Mouse (Mus musculus) left cerebral cortex, postnatal 36 days (tissue): ENCODE results near the gene Wnt1. TPM values are rescaled to one million over a fixed set of nuclear protein-coding genes. Genes with fewer than 3 reads are reported as not detected.

Source experiments
- DNase-seq, 2 experiments: peaks; one replicate each; pipeline ENCODE4 v3.0.0; 2021 to 2022; ENCODE audit warnings: low spot score in 2 of 2, mixed read lengths in 1 of 2
- intact Hi-C: fragments of 180-260 bp; cut with DNase I; formaldehyde crosslinking; loops from one replicate; pipeline ENCODE4 v1.15.1; 2025
- total RNA-seq, 2 experiments: library from RNA; stranded (reverse); gene quantifications; 2 replicates each; pipeline ENCODE4 v1.2.3; 2021

Gene Wnt1
- total RNA-seq, 2 experiments from 2014 or later = not detected

GRCm38 (mm10) chr15:98776280-98777004 is 13.2 kb upstream of the Wnt1 start:
- DNase-seq = no peak
- intact Hi-C loops = no loop called here

GRCm38 (mm10) chr15:98777005-98777616 is 12.5 kb upstream of the Wnt1 start:
- no peak for DNase-seq
- intact Hi-C loops = no loop called here

GRCm38 (mm10) chr15:98777762-98778161 is 11.9 kb upstream of the Wnt1 start, which contains the start of gene Wnt10b:
Wnt10b (minus strand) TSS chr15:98778150.
- DNase-seq = no peak
- intact Hi-C loops = no loop called here

GRCm38 (mm10) chr15:98778191-98778770 is 11.4 kb upstream of the Wnt1 start:
- no peak for DNase-seq
- intact Hi-C loops = no loop called here

- intact Hi-C loops = no loop called here
- DNase-seq = no peak
These were observed 10.9 kb upstream of the Wnt1 start for GRCm38 (mm10) chr15:98778806-98779205.

- intact Hi-C loops = no loop called here
- no peak for DNase-seq
These were observed 9.6 kb upstream of the Wnt1 start for GRCm38 (mm10) chr15:98780075-98780474.

- no peak for DNase-seq
- intact Hi-C loops = no loop called here
These were observed 9.1 kb upstream of the Wnt1 start for GRCm38 (mm10) chr15:98780573-98780972.

GRCm38 (mm10) chr15:98781166-98781565 is 8.5 kb upstream of the Wnt1 start:
- intact Hi-C loops = no loop called here
- no peak for DNase-seq

GRCm38 (mm10) chr15:98785744-98786143 is 3.9 kb upstream of the Wnt1 start:
- intact Hi-C loops = loop anchor here (5.0 kb wide), 1 partner anchor 123 kb away; the partner anchor contains the start of gene Ddx23

GRCm38 (mm10) chr15:98787930-98788329 is 1.7 kb upstream of the Wnt1 start:
- no peak for DNase-seq
- intact Hi-C loops = loop anchor here (5.0 kb wide), 1 partner anchor 126 kb away; the partner anchor contains the start of gene Ddx23

More at GRCm38 (mm10) chr15:98785744-98786143, 3.9 kb upstream of the Wnt1 start:
- no peak for DNase-seq

- intact Hi-C loops = loop anchor here (5.0 kb wide), 1 partner anchor 127 kb away; the partner anchor contains the start of gene Ddx23
These were observed 541 bp upstream of the Wnt1 start for GRCm38 (mm10) chr15:98788972-98789660.

GRCm38 (mm10) chr15:98790761-98791160 is 1.1 kb downstream of the Wnt1 start:
- DNase-seq = no peak
- intact Hi-C loops = no loop called here

More at GRCm38 (mm10) chr15:98788972-98789660, 541 bp upstream of the Wnt1 start:
- no peak for DNase-seq

GRCm38 (mm10) chr15:98791221-98791620 is 1.6 kb downstream of the Wnt1 start:
- intact Hi-C loops = no loop called here
- DNase-seq = no peak

GRCm38 (mm10) chr15:98791771-98792170 is 2.1 kb downstream of the Wnt1 start:
- DNase-seq = no peak
- intact Hi-C loops = no loop called here

GRCm38 (mm10) chr15:98792233-98793020 is 2.8 kb downstream of the Wnt1 start:
- intact Hi-C loops = no loop called here
- DNase-seq = peak in 1 of 2 experiments; percentile 49

GRCm38 (mm10) chr15:98793141-98793698 is 3.6 kb downstream of the Wnt1 start:
- intact Hi-C loops = no loop called here
- DNase-seq = no peak

GRCm38 (mm10) chr15:98796803-98797595 is 7.3 kb downstream of the Wnt1 start:
- intact Hi-C loops = loop anchor here (5.0 kb wide), 1 partner anchor 35 kb away; the partner anchor contains the start of gene Arf3
- no peak for DNase-seq
